ENCODE assay signal across 8 mouse cellular contexts in genomic region chr1:180568761-180569452, GRCm38 (mm10). TPM values are rescaled to one million over a fixed set of nuclear protein-coding genes. Genes with fewer than 3 reads are reported as not detected.
DNase-seq lines count a peak whose midpoint lies in the region; ATAC-seq and TF ChIP-seq lines count a peak whose summit lies in the region.

TSS of gene Parp1 (plus strand) at chr1:180568924.

- in situ Hi-C loops in CH12.LX (cut with MboI; ENCODE audit: low pct_ligation_motif_present, low pct_unique_long_range_greater_than_20kb, low sequenced_read_pairs): no loop called here

- H3K27ac ChIP-seq in CH12.LX (ENCODE audit: insufficient read depth, low read depth): peak within 1 kb of the TSS; percentile 70
- peak within 1 kb of the TSS; percentile 95 for H3K27ac ChIP-seq in forebrain, embryonic 12.5 days
- H3K27ac ChIP-seq in heart, postnatal 0 days (ENCODE audit: low read depth): peak within 1 kb of the TSS; percentile 78
- H3K27ac ChIP-seq in liver, embryonic 16.5 days (ENCODE audit: low read length): peak within 1 kb of the TSS; percentile 71
- H3K27ac ChIP-seq in neural tube, embryonic 13.5 days (replicated peaks): peak within 1 kb of the TSS; percentile 95
- peak within 1 kb of the TSS; percentile 67 for H3K27ac ChIP-seq in testis, adult 2 months (ENCODE audit: control insufficient read depth, insufficient read depth, low read depth, low read length)

- peak; percentile 92 for DNase-seq in CH12.LX (ENCODE audit: extremely low read depth)
- peak; percentile 89 for DNase-seq in c-Kit-positive CD71-positive TER-119-negative erythroid progenitor cells, embryonic 14.5 days (ENCODE audit: low read depth)
- peak; percentile 91 for DNase-seq in heart, postnatal 0 days (ENCODE audit: low spot score)
- peak; percentile 98 for DNase-seq in kidney, postnatal 4 days

- dilution Hi-C loops in CH12.LX (cut with MboI; ENCODE audit: extremely low pct_ligation_motif_present, extremely low pct_unique_long_range_greater_than_20kb, low sequenced_read_pairs): no loop called here

- H3K79me2 ChIP-seq in CH12.LX (replicated peaks; ENCODE audit: control insufficient read depth, extremely low read depth, insufficient read depth, poor library complexity, severe bottlenecking): peaks cover 49% of the 10 kb centered on the region

- peaks cover 4 to 32% of the 10 kb centered on the region in 2 experiments for H3K36me3 ChIP-seq in CH12.LX (replicated peaks in 1 of 2; ENCODE audit: control insufficient read depth in 1 of 2, insufficient read depth in 1 of 2, low read length in 1 of 2)
- H3K36me3 ChIP-seq in forebrain, embryonic 12.5 days (replicated peaks): peaks cover 28% of the 10 kb centered on the region
- H3K36me3 ChIP-seq in heart, postnatal 0 days (replicated peaks; ENCODE audit: control insufficient read depth, insufficient read depth, low read length): 0 out of 2 replicates have a peak, but pooled peaks cover 5% of the 10 kb centered on the region
- H3K36me3 ChIP-seq in liver, embryonic 16.5 days (ENCODE audit: control insufficient read depth, insufficient read depth): no peaks in the 10 kb centered on the region
- H3K36me3 ChIP-seq in neural tube, embryonic 13.5 days: peaks cover 11% of the 10 kb centered on the region
- H3K36me3 ChIP-seq in testis, adult 2 months (ENCODE audit: control insufficient read depth, insufficient read depth, low read length): no peaks in the 10 kb centered on the region

- H3K4me2 ChIP-seq in CH12.LX (ENCODE audit: insufficient read depth, low read depth, poor library complexity, severe bottlenecking): peak within 1 kb of the TSS; percentile 97
- H3K4me2 ChIP-seq in forebrain, embryonic 12.5 days: peak within 1 kb of the TSS; percentile 97
- peak within 1 kb of the TSS; percentile 95 for H3K4me2 ChIP-seq in heart, postnatal 0 days (ENCODE audit: low read depth, low read length)
- H3K4me2 ChIP-seq in liver, embryonic 16.5 days (ENCODE audit: low read depth, low read length): peak within 1 kb of the TSS; percentile 95
- H3K4me2 ChIP-seq in neural tube, embryonic 13.5 days: peak within 1 kb of the TSS; percentile 98

- no peak for TF ChIP-seq EP300 in CH12.LX (IDR thresholded peaks at IDR 0.05; ENCODE audit: low read length)
- TF ChIP-seq EP300 in heart, postnatal 0 days (IDR thresholded peaks at IDR 0.05; ENCODE audit: low read depth): no peak

- peak; percentile 98 for ATAC-seq in forebrain, embryonic 12.5 days (ENCODE audit: low FRiP score)
- ATAC-seq in heart, postnatal 0 days (ENCODE audit: insufficient read depth, low read depth): peak; percentile 99
- ATAC-seq in liver, embryonic 16.5 days (ENCODE audit: low read depth): peak; percentile 94
- ATAC-seq in neural tube, embryonic 13.5 days (ENCODE audit: low read depth): peak; percentile 97

- peak within 1 kb of the TSS; percentile 79 to 94 (median 84) for H3K4me3 ChIP-seq in CH12.LX (replicated peaks in 1 of 3; ENCODE audit: low read depth in 2 of 3, low read length in 2 of 3, poor library complexity in 1 of 3)
- peak within 1 kb of the TSS; percentile 92 for H3K4me3 ChIP-seq in forebrain, embryonic 12.5 days (replicated peaks)
- H3K4me3 ChIP-seq in heart, postnatal 0 days (ENCODE audit: low read depth, low read length): peak within 1 kb of the TSS; percentile 83
- H3K4me3 ChIP-seq in liver, embryonic 16.5 days (ENCODE audit: low read depth, low read length): peak within 1 kb of the TSS; percentile 74
- H3K4me3 ChIP-seq in neural tube, embryonic 13.5 days: peak within 1 kb of the TSS; percentile 83
- peak within 1 kb of the TSS; percentile 88 for H3K4me3 ChIP-seq in testis, adult 2 months (ENCODE audit: control insufficient read depth, low read depth, low read length)

- TF ChIP-seq POLR2A in CH12.LX (IDR thresholded peaks at IDR 0.05; ENCODE audit: low read depth, low read length): peak; percentile 94
- TF ChIP-seq POLR2A in testis, adult 2 months (IDR thresholded peaks at IDR 0.05; ENCODE audit: control insufficient read depth, low read depth, low read length): peak; percentile 89

- WGBS in forebrain, embryonic 12.5 days: under 1% methylated on average over 64 of the region's 67 CpGs
- WGBS in heart, postnatal 0 days: under 1% methylated on average over 65 of the region's 67 CpGs
- under 1% methylated on average over 67 of the region's 67 CpGs for WGBS in liver, embryonic 16.5 days (ENCODE audit: insufficient replicate concordance)
- WGBS in neural tube, embryonic 13.5 days: under 1% methylated on average over 65 of the region's 67 CpGs

- TF ChIP-seq CTCF in CH12.LX (conservative IDR thresholded peaks at IDR 0.05 in 1 of 2, IDR thresholded peaks at IDR 0.05 in 1 of 2; ENCODE audit: low read depth in 2 of 2, low read length in 2 of 2): no peak
- no peak for TF ChIP-seq CTCF in heart, postnatal 0 days (IDR thresholded peaks at IDR 0.05; ENCODE audit: low read depth)
- no peak for TF ChIP-seq CTCF in testis, adult 2 months (IDR thresholded peaks at IDR 0.05; ENCODE audit: control insufficient read depth, insufficient read depth, insufficient replicate concordance, low read depth, low read length)

- H3K9me3 ChIP-seq in CH12.LX (replicated peaks; ENCODE audit: low read length): no peaks in the 10 kb centered on the region
- 0 out of 2 replicates have a peak, but pooled peaks cover 5% of the 10 kb centered on the region for H3K9me3 ChIP-seq in forebrain, embryonic 12.5 days
- H3K9me3 ChIP-seq in heart, postnatal 0 days (replicated peaks; ENCODE audit: control insufficient read depth, low read length): no peaks in the 10 kb centered on the region
- H3K9me3 ChIP-seq in liver, embryonic 16.5 days (replicated peaks; ENCODE audit: control insufficient read depth, low read length): no peaks in the 10 kb centered on the region
- peaks cover 2% of the 10 kb centered on the region; the same call in 1 of the 2 replicates for H3K9me3 ChIP-seq in neural tube, embryonic 13.5 days

- TF ChIP-seq RAD21 in CH12.LX (IDR thresholded peaks at IDR 0.05; ENCODE audit: low read depth, low read length): no peak

- H3K4me1 ChIP-seq in CH12.LX (ENCODE audit: control insufficient read depth in 1 of 2, insufficient read depth in 2 of 2): peaks cover 26 to 51% of the 10 kb centered on the region in 2 experiments
- peaks cover 28% of the 10 kb centered on the region for H3K4me1 ChIP-seq in forebrain, embryonic 12.5 days
- H3K4me1 ChIP-seq in heart, postnatal 0 days (ENCODE audit: control insufficient read depth, insufficient read depth): peaks cover 19% of the 10 kb centered on the region
- peaks cover 33% of the 10 kb centered on the region for H3K4me1 ChIP-seq in liver, embryonic 16.5 days (ENCODE audit: control insufficient read depth, low read depth, low read length)
- peaks cover 37% of the 10 kb centered on the region for H3K4me1 ChIP-seq in neural tube, embryonic 13.5 days (replicated peaks)
- H3K4me1 ChIP-seq in testis, adult 2 months (ENCODE audit: control insufficient read depth, insufficient read depth, low read length): peaks cover 8% of the 10 kb centered on the region

- no peaks in the 10 kb centered on the region for H3K27me3 ChIP-seq in CH12.LX (replicated peaks)
- H3K27me3 ChIP-seq in forebrain, embryonic 12.5 days: no peaks in the 10 kb centered on the region
- H3K27me3 ChIP-seq in heart, postnatal 0 days (ENCODE audit: control insufficient read depth, insufficient read depth, low read length): no peaks in the 10 kb centered on the region
- H3K27me3 ChIP-seq in liver, embryonic 16.5 days (ENCODE audit: control insufficient read depth, insufficient read depth, low read depth, low read length): no peaks in the 10 kb centered on the region
- H3K27me3 ChIP-seq in neural tube, embryonic 13.5 days: no peaks in the 10 kb centered on the region
- H3K27me3 ChIP-seq in testis, adult 2 months (ENCODE audit: control insufficient read depth, insufficient read depth, low read length): no peaks in the 10 kb centered on the region

- peak within 1 kb of the TSS; percentile 83 for H3K9ac ChIP-seq in CH12.LX (ENCODE audit: insufficient read depth, low read depth)
- peak within 1 kb of the TSS; percentile 95 for H3K9ac ChIP-seq in forebrain, embryonic 12.5 days
- peak within 1 kb of the TSS; percentile 69 for H3K9ac ChIP-seq in heart, postnatal 0 days (replicated peaks; ENCODE audit: low read depth, low read length)
- peak within 1 kb of the TSS; percentile 75 for H3K9ac ChIP-seq in liver, embryonic 16.5 days (ENCODE audit: low read depth, low read length)
- H3K9ac ChIP-seq in neural tube, embryonic 13.5 days: peak within 1 kb of the TSS; percentile 89

TF ChIP-seq in CH12.LX, 34 proteins besides CTCF, POLR2A, EP300 and RAD21 (continues in another document):
- TF ChIP-seq CHD1 (IDR thresholded peaks at IDR 0.05; ENCODE audit: low read depth, low read length) (no peak), ELF1 (IDR thresholded peaks at IDR 0.05; ENCODE audit: low read depth, low read length) (no peak), SIN3A (IDR thresholded peaks at IDR 0.05; ENCODE audit: low read length) (peak; percentile 85), NRF1 (IDR thresholded peaks at IDR 0.05; ENCODE audit: low read depth, low read length) (peak; percentile 90), USF1 (IDR thresholded peaks at IDR 0.05; ENCODE audit: low read depth, low read length) (peak; percentile 82), BHLHE40 (IDR thresholded peaks at IDR 0.05; ENCODE audit: low read depth, low read length) (peak; percentile 94), ZNF384 (IDR thresholded peaks at IDR 0.05; ENCODE audit: low read depth, low read length) (peak; percentile 9; the same call in 1 of the 2 replicates), POLR2AphosphoS2 (IDR thresholded peaks at IDR 0.05; ENCODE audit: low read depth, low read length) (no peak), MXI1 (IDR thresholded peaks at IDR 0.05; ENCODE audit: low read depth, low read length) (peak; percentile 85), TBP (conservative IDR thresholded peaks at IDR 0.05; ENCODE audit: low read depth, low read length) (peak; percentile 37; the same call in 1 of the 2 replicates), SMC3 (IDR thresholded peaks at IDR 0.05; ENCODE audit: low read depth, low read length) (no peak), UBTF (IDR thresholded peaks at IDR 0.05; ENCODE audit: low read depth, low read length) (peak; percentile 80; the same call in 1 of the 2 replicates), MYC (IDR thresholded peaks at IDR 0.05; ENCODE audit: low read depth, low read length) (no peak; the same call in none of the 2 replicates), CHD2 (IDR thresholded peaks at IDR 0.05; ENCODE audit: low read length) (no peak)

RNA-seq across cellular contexts. Expression of gene Parp1, which starts in this region (rescaled TPM):
- total RNA-seq in CH12.LX (2012; rRNA removed) (313 and 333 TPM in 2 replicates), CH12.LX (2014; rRNA removed) (304 and 310 TPM in 2 replicates)
- polyA plus RNA-seq in CH12.LX (2012; ENCODE audit: insufficient read length, low read depth): 310 and 344 TPM in 2 replicates
- 241 and 255 TPM in 2 replicates for polyA plus RNA-seq in forebrain, embryonic 12.5 days (2016; fragmentation: Nextera tagmentation; extraction: Ambion mirVana)
- 49.1 and 63.0 TPM in 2 replicates for total RNA-seq in heart, postnatal 0 days (2014; rRNA removed; ENCODE audit: low replicate concordance)
- 41.3 and 45.4 TPM in 2 replicates for polyA plus RNA-seq in heart, postnatal 0 days (2015; fragmentation: Nextera tagmentation; extraction: Ambion mirVana)
- polyA plus RNA-seq in liver, embryonic 16.5 days (2015; fragmentation: Nextera tagmentation; extraction: Ambion mirVana): 51.3 and 52.0 TPM in 2 replicates
- 114 TPM in 2 replicates for polyA plus RNA-seq in neural tube, embryonic 13.5 days (2015; fragmentation: Nextera tagmentation; extraction: Ambion mirVana)
- 39.9 and 47.5 TPM in 2 replicates for polyA plus RNA-seq in testis, adult 2 months (2012; rRNA removed)

Comparison
In these comparisons a context has a peak if more than half of its experiments do, and no peak if none do; other contexts are left out.
1. Peak in every context shown above with its lines: DNase-seq, ATAC-seq, H3K4me3 ChIP-seq and H3K27ac ChIP-seq.